Mouse (Mus musculus): ENCODE results near the gene Ppp2r5c.

The Ppp2r5c gene

GRCm38 (mm10) chr12:110601241-110602218, 154.6 kb downstream of the Ppp2r5c start, which contains the start of gene Dync1h1:
Gene Dync1h1 (plus strand): TSS chr12:110601452.
- intact Hi-C loops (cut with DNase I) = no loop called here

GRCm38 (mm10) chr12:110606161-110606560, 159.2 kb downstream of the Ppp2r5c start:
- intact Hi-C loops (cut with DNase I) = no loop called here

GRCm38 (mm10) chr12:110606676-110607075, 159.8 kb downstream of the Ppp2r5c start:
- intact Hi-C loops (cut with DNase I) = no loop called here

GRCm38 (mm10) chr12:110608460-110609152, 161.7 kb downstream of the Ppp2r5c start:
- intact Hi-C loops (cut with DNase I) = no loop called here

GRCm38 (mm10) chr12:110609153-110609497, 162.2 kb downstream of the Ppp2r5c start:
- intact Hi-C loops (cut with DNase I) = no loop called here

GRCm38 (mm10) chr12:110610713-110611112, 163.8 kb downstream of the Ppp2r5c start:
- intact Hi-C loops (cut with DNase I) = loop anchor here (5.0 kb wide), 1 partner anchor 62 kb away; no protein-coding TSS in a partner anchor

- intact Hi-C loops (cut with DNase I) = no loop called here
Measured at GRCm38 (mm10) chr12:110630056-110630455, 183.1 kb downstream of the Ppp2r5c start.
